Mouse (Mus musculus): Measurements from ENCODE around the gene Oxsm. TPM values are rescaled to one million over a fixed set of nuclear protein-coding genes. Genes with fewer than 3 reads are reported as not detected.

Oxsm gene
- polyA plus RNA-seq, 1 experiment from 2014 or later, result 1.6 TPM

- Histone ChIP-seq H3K4me3 (no peak overlapping the region), H3K27me3 (no peaks in the 10 kb centered on the region), H3K9me3 (no peaks in the 10 kb centered on the region), H3K4me2 (replicated peaks) (no peak overlapping the region), H3K4me1 (no peaks in the 10 kb centered on the region), H3K36me3 (no peaks in the 10 kb centered on the region), H3K27ac (replicated peaks) (no peak overlapping the region), H3K9ac (replicated peaks) (no peak overlapping the region)
- WGBS, result 87% methylated on average over 1 of the region's 1 CpGs
- ATAC-seq (ENCODE audit: low FRiP score, low read depth), result no peak
Measured at GRCm38 (mm10) chr14:16189142-16189541, 60.5 kb downstream of the Oxsm start.

Other genes with a start within 250 kb of the Oxsm start
- gene Ngly1, start 528 bp downstream of the Oxsm start, polyA plus RNA-seq (2016; fragmentation: Nextera tagmentation; extraction: Ambion mirVana), result 26.0 and 26.1 TPM in 2 replicates
- 173 and 199 TPM in 2 replicates for gene Top2b, start 115.4 kb upstream of the Oxsm start, polyA plus RNA-seq (2016; fragmentation: Nextera tagmentation; extraction: Ambion mirVana)